Mouse (Mus musculus): Measurements from ENCODE around the gene Srgap1. TPM values are rescaled to one million over a fixed set of nuclear protein-coding genes. Genes with fewer than 3 reads are reported as not detected.
A peak's percentile ranks its signal among the peaks of the same experiment; 100 is the strongest.

The Srgap1 gene
- polyA plus RNA-seq, 1 experiment from 2014 or later, result 12.7 TPM

GRCm38 (mm10) chr10:121994660-121995059, 52.5 kb downstream of the Srgap1 start:
- H3K4me3 ChIP-seq (ENCODE audit: low read depth, low read length), result no peak overlapping the region
- TF ChIP-seq CTCF (IDR thresholded peaks at IDR 0.05; ENCODE audit: low read depth), result no peak
- H3K27ac ChIP-seq (ENCODE audit: low read depth), result no peak overlapping the region
- H3K36me3 ChIP-seq (ENCODE audit: insufficient read depth), result no peaks in the 10 kb centered on the region
- ATAC-seq (ENCODE audit: insufficient read depth) (no peak), DNase-seq (no peak)
- no peak overlapping the region for H3K4me2 ChIP-seq
- H3K27me3 ChIP-seq (ENCODE audit: insufficient read depth, low read length), result no peaks in the 10 kb centered on the region
- H3K9ac ChIP-seq, result no peak overlapping the region
- peaks cover 14% of the 10 kb centered on the region for H3K4me1 ChIP-seq (ENCODE audit: insufficient read depth)
- H3K9me3 ChIP-seq (ENCODE audit: low read depth, low read length), result no peaks in the 10 kb centered on the region
- 55% methylated on average over 5 of the region's 5 CpGs for WGBS

GRCm38 (mm10) chr10:121992609-121993008, 54.5 kb downstream of the Srgap1 start:
- 49% methylated on average over 8 of the region's 8 CpGs for WGBS
- Histone ChIP-seq H3K36me3 (ENCODE audit: insufficient read depth) (no peaks in the 10 kb centered on the region), H3K27me3 (ENCODE audit: insufficient read depth, low read length) (no peaks in the 10 kb centered on the region), H3K9ac (no peak overlapping the region), H3K4me2 (no peak overlapping the region), H3K4me1 (ENCODE audit: insufficient read depth) (peaks cover 11% of the 10 kb centered on the region), H3K9me3 (ENCODE audit: low read depth, low read length) (no peaks in the 10 kb centered on the region), H3K4me3 (ENCODE audit: low read depth, low read length) (no peak overlapping the region), H3K27ac (ENCODE audit: low read depth) (no peak overlapping the region)
- TF ChIP-seq CTCF (IDR thresholded peaks at IDR 0.05; ENCODE audit: low read depth), result no peak
- ATAC-seq (ENCODE audit: insufficient read depth) (peak; percentile 53; the same call in 1 of the 2 replicates), DNase-seq (peak; percentile 67)

GRCm38 (mm10) chr10:121986997-121987396, 60.1 kb downstream of the Srgap1 start:
- ATAC-seq (ENCODE audit: insufficient read depth) (no peak), DNase-seq (no peak)
- no peak for TF ChIP-seq CTCF (IDR thresholded peaks at IDR 0.05; ENCODE audit: low read depth)
- Histone ChIP-seq H3K4me2 (no peak overlapping the region), H3K4me3 (ENCODE audit: low read depth, low read length) (no peak overlapping the region), H3K9me3 (ENCODE audit: low read depth, low read length) (no peaks in the 10 kb centered on the region), H3K27me3 (ENCODE audit: insufficient read depth, low read length) (no peaks in the 10 kb centered on the region), H3K9ac (no peak overlapping the region), H3K4me1 (ENCODE audit: insufficient read depth) (no peaks in the 10 kb centered on the region), H3K27ac (ENCODE audit: low read depth) (no peak overlapping the region), H3K36me3 (ENCODE audit: insufficient read depth) (no peaks in the 10 kb centered on the region)
- 67% methylated on average over 4 of the region's 4 CpGs for WGBS

- Histone ChIP-seq H3K4me3 (ENCODE audit: low read depth, low read length) (no peak overlapping the region), H3K9ac (no peak overlapping the region), H3K27ac (ENCODE audit: low read depth) (no peak overlapping the region), H3K9me3 (ENCODE audit: low read depth, low read length) (no peaks in the 10 kb centered on the region), H3K4me1 (ENCODE audit: insufficient read depth) (no peaks in the 10 kb centered on the region), H3K36me3 (ENCODE audit: insufficient read depth) (no peaks in the 10 kb centered on the region), H3K4me2 (no peak overlapping the region), H3K27me3 (ENCODE audit: insufficient read depth, low read length) (no peaks in the 10 kb centered on the region)
- WGBS, result 82% methylated on average over 10 of the region's 10 CpGs
- DNase-seq, result no peak
- 0 out of 2 replicates have a peak, but pooled peaks have one; percentile 31 for ATAC-seq (ENCODE audit: insufficient read depth)
- TF ChIP-seq CTCF (IDR thresholded peaks at IDR 0.05; ENCODE audit: low read depth), result no peak
Measured at GRCm38 (mm10) chr10:121984887-121985286, 62.2 kb downstream of the Srgap1 start.

- ATAC-seq (ENCODE audit: insufficient read depth), result no peak
Measured at GRCm38 (mm10) chr10:121983993-121984610, 63.0 kb downstream of the Srgap1 start.

GRCm38 (mm10) chr10:121975330-121975729, 71.8 kb downstream of the Srgap1 start:
- no peaks in the 10 kb centered on the region for H3K9me3 ChIP-seq (ENCODE audit: low read depth, low read length)
- H3K4me3 ChIP-seq (ENCODE audit: low read depth, low read length), result no peak overlapping the region
- TF ChIP-seq CTCF (IDR thresholded peaks at IDR 0.05; ENCODE audit: low read depth), result no peak
- no peak for ATAC-seq (ENCODE audit: insufficient read depth)
- 0 out of 2 replicates have a peak, but pooled peaks cover 2% of the 10 kb centered on the region for H3K4me1 ChIP-seq (ENCODE audit: insufficient read depth)
- no peaks in the 10 kb centered on the region for H3K36me3 ChIP-seq (ENCODE audit: insufficient read depth)
- no peak for DNase-seq
- no peak overlapping the region for H3K9ac ChIP-seq
- no peaks in the 10 kb centered on the region for H3K27me3 ChIP-seq (ENCODE audit: insufficient read depth, low read length)
- H3K27ac ChIP-seq (ENCODE audit: low read depth), result no peak overlapping the region
- no peak overlapping the region for H3K4me2 ChIP-seq
- WGBS, result 81% methylated on average over 6 of the region's 6 CpGs

More at GRCm38 (mm10) chr10:121983993-121984610, 63.0 kb downstream of the Srgap1 start:
- Histone ChIP-seq H3K36me3 (ENCODE audit: insufficient read depth) (no peaks in the 10 kb centered on the region), H3K4me2 (no peak overlapping the region), H3K27ac (ENCODE audit: low read depth) (no peak overlapping the region), H3K9me3 (ENCODE audit: low read depth, low read length) (no peaks in the 10 kb centered on the region), H3K4me1 (ENCODE audit: insufficient read depth) (no peaks in the 10 kb centered on the region), H3K27me3 (ENCODE audit: insufficient read depth, low read length) (no peaks in the 10 kb centered on the region), H3K4me3 (ENCODE audit: low read depth, low read length) (no peak overlapping the region), H3K9ac (no peak overlapping the region)
- WGBS, result 42% methylated on average over 10 of the region's 10 CpGs
- no peak for TF ChIP-seq CTCF (IDR thresholded peaks at IDR 0.05; ENCODE audit: low read depth)
- DNase-seq, result peak; percentile 53

- DNase-seq, result no peak
- Histone ChIP-seq H3K27ac (ENCODE audit: low read depth) (no peak overlapping the region), H3K27me3 (ENCODE audit: insufficient read depth, low read length) (no peaks in the 10 kb centered on the region), H3K36me3 (ENCODE audit: insufficient read depth) (no peaks in the 10 kb centered on the region), H3K4me3 (ENCODE audit: low read depth, low read length) (no peak overlapping the region), H3K4me2 (no peak overlapping the region), H3K4me1 (ENCODE audit: insufficient read depth) (0 out of 2 replicates have a peak, but pooled peaks cover 2% of the 10 kb centered on the region), H3K9me3 (ENCODE audit: low read depth, low read length) (no peaks in the 10 kb centered on the region), H3K9ac (no peak overlapping the region)
- ATAC-seq (ENCODE audit: insufficient read depth), result no peak
- TF ChIP-seq CTCF (IDR thresholded peaks at IDR 0.05; ENCODE audit: low read depth), result no peak
- 58% methylated on average over 4 of the region's 4 CpGs for WGBS
Measured at GRCm38 (mm10) chr10:121974591-121974990, 72.5 kb downstream of the Srgap1 start.

Measured in lung, embryonic 14.5 days (tissue).